Mouse (Mus musculus) bone marrow, adult 2 months (tissue): ENCODE measurements around the gene Kcnq1. TPM values are rescaled to one million over a fixed set of nuclear protein-coding genes. Genes with fewer than 3 reads are reported as not detected.

Experiments used
- H3K27ac ChIP-seq: fragments of 200-500 bp; 2 replicates; pipeline ENCODE4 v1.5.1; 2012; ENCODE audit warnings: low read depth, mild to moderate bottlenecking, control low read depth, inconsistent platforms, low read length; ENCODE audit not compliant: control insufficient read depth, poor library complexity, insufficient read depth
- H3K4me1 ChIP-seq: fragments of 200-500 bp; 2 replicates; pipeline ENCODE4 v1.6.1; 2011; ENCODE audit warnings: low read length; ENCODE audit not compliant: control insufficient read depth, insufficient read depth
- H3K4me3 ChIP-seq: fragments of 200-500 bp; replicated peaks from 2 replicates; pipeline ENCODE3; 2011; ENCODE audit warnings: mild to moderate bottlenecking, low read depth, low read length, control low read depth; ENCODE audit not compliant: control insufficient read depth
- CTCF ChIP-seq: fragments of 200-500 bp; IDR thresholded peaks from 2 replicates; pipeline ENCODE4 v1.5.1; 2011; ENCODE audit warnings: low read length, control low read depth; ENCODE audit not compliant: control insufficient read depth, insufficient read depth
- POLR2A ChIP-seq: fragments of 200-500 bp; IDR thresholded peaks from 2 replicates; pipeline ENCODE4 v1.6.1; 2011; ENCODE audit warnings: low read depth, mild to moderate bottlenecking, control low read depth, low read length, borderline replicate concordance; ENCODE audit not compliant: control insufficient read depth
- WGBS: fragments of 180-500 bp; shearing (Covaris S2); methylation state at CpG from one replicate; pipeline ENCODE4 v1.1.7; 2018; 5-methylcytosine and 5-hydroxymethylcytosine counted together
- polyA plus RNA-seq: library from polyadenylated mRNA; stranded (reverse); fragments of >200 nt; gene quantifications from 2 replicates; pipeline ENCODE4 v1.2.4, GENCODE M21; 2011; ENCODE audit warnings: low replicate concordance; ENCODE audit not compliant: missing spikeins, insufficient read depth, insufficient read length

The Kcnq1 gene
- polyA plus RNA-seq, 1 experiment = 1.3 TPM

- 11% methylated on average over 8 of the region's 8 CpGs for WGBS
- TF ChIP-seq POLR2A (no peak), CTCF (peak; percentile 85)
Measured at GRCm38 (mm10) chr7:143469946-143470345, 363.8 kb downstream of the Kcnq1 start.

GRCm38 (mm10) chr7:143473347-143474101, 367.4 kb downstream of the Kcnq1 start, which contains the start of gene Slc22a18:
TSS of gene Slc22a18 (plus strand) at chr7:143473736.
- 14% methylated on average over 4 of the region's 4 CpGs for WGBS
- Histone ChIP-seq H3K4me1 (no peaks in the 10 kb centered on the region), H3K4me3 (no peak within 1 kb of the TSS), H3K27ac (no peak within 1 kb of the TSS)
- TF ChIP-seq POLR2A (no peak), CTCF (no peak)

More at GRCm38 (mm10) chr7:143469946-143470345, 363.8 kb downstream of the Kcnq1 start:
- no peak overlapping the region for H3K4me3 ChIP-seq
- H3K27ac ChIP-seq = no peak overlapping the region
- no peaks in the 10 kb centered on the region; the same call in 1 of the 2 replicates for H3K4me1 ChIP-seq

- TF ChIP-seq CTCF (no peak), POLR2A (no peak)
- Histone ChIP-seq H3K4me3 (no peak overlapping the region), H3K27ac (no peak overlapping the region), H3K4me1 (no peaks in the 10 kb centered on the region)
- whole genome bisulfite sequencing = 50% methylated on average over 10 of the region's 10 CpGs
Measured at GRCm38 (mm10) chr7:143474811-143475210, 368.6 kb downstream of the Kcnq1 start.

GRCm38 (mm10) chr7:143475876-143476275, 369.7 kb downstream of the Kcnq1 start:
- Histone ChIP-seq H3K4me3 (no peak overlapping the region), H3K4me1 (no peaks in the 10 kb centered on the region), H3K27ac (no peak overlapping the region)
- WGBS = 40% methylated on average over 11 of the region's 11 CpGs
- TF ChIP-seq CTCF = no peak
- no peak for TF ChIP-seq POLR2A

Other genes starting within 250 kb of the Kcnq1 start
- gene Th, start 175.2 kb upstream of the Kcnq1 start, polyA plus RNA-seq = not detected in 2 replicates
- 0.61 TPM in 1 of 2 replicates, not detected in the other for gene Ascl2, start 137.1 kb upstream of the Kcnq1 start, polyA plus RNA-seq
- 98.0 and 152 TPM in 2 replicates for gene Tspan32, start 101.3 kb upstream of the Kcnq1 start, polyA plus RNA-seq
- 51.9 and 92.5 TPM in 2 replicates for gene Cd81, start 53.6 kb upstream of the Kcnq1 start, polyA plus RNA-seq
- 35.9 and 48.2 TPM in 2 replicates for gene Tssc4, start 37.1 kb upstream of the Kcnq1 start, polyA plus RNA-seq
- not detected in 2 replicates for gene Trpm5, start 11.7 kb upstream of the Kcnq1 start, polyA plus RNA-seq